In genomic region chr4:141324771-141325191, GRCm38 (mm10) we compare ENCODE assay signal across 12 mouse cellular contexts. TPM values are rescaled to one million over a fixed set of nuclear protein-coding genes. Genes with fewer than 3 reads are reported as not detected.
DNase-seq lines count a peak whose midpoint lies in the region; ATAC-seq lines count a peak whose summit lies in the region.
"Had no signal": no experiment of that assay in that cellular context is flagged by ENCODE, and none has a peak within 500 bp of the region (broad histone marks: within the 10 kb centered on the region; RNA-seq: fewer than 3 reads in every experiment).

No protein-coding gene starts in this region.

- no peaks in the 10 kb centered on the region for H3K36me3 ChIP-seq in hindbrain, embryonic 13.5 days

- H3K27ac ChIP-seq in brown adipose tissue, adult 24 weeks (replicated peaks; ENCODE audit: low read depth, low read length): peak overlapping the region; percentile 58; the same call in 1 of the 2 replicates
- H3K27ac ChIP-seq in hindbrain, embryonic 13.5 days: no peak overlapping the region
- H3K27ac ChIP-seq: layer of hippocampus, adult 2 months had no signal

- no peak overlapping the region for H3K4me3 ChIP-seq in brown adipose tissue, adult 24 weeks (ENCODE audit: insufficient read depth, low read depth, low read length)
- no peak overlapping the region for H3K4me3 ChIP-seq in hindbrain, embryonic 13.5 days
- H3K4me3 ChIP-seq: layer of hippocampus, adult 2 months had no signal

- intact Hi-C loops in gastrocnemius, postnatal 14 days (cut with DNase I; ENCODE audit: low total_unique reads): no loop called here
- intact Hi-C loops in heart, postnatal 36 days (cut with DNase I): loop anchor here (1.0 kb wide), 1 partner anchor 46 kb away; no protein-coding TSS in a partner anchor

- no peaks in the 10 kb centered on the region for H3K27me3 ChIP-seq in hindbrain, embryonic 13.5 days

- WGBS in hindbrain, embryonic 13.5 days: 88% methylated on average over 6 of the region's 6 CpGs

- no peak overlapping the region for H3K9ac ChIP-seq in hindbrain, embryonic 13.5 days
- H3K9ac ChIP-seq: liver, postnatal 0 days had no signal

- no peak for ATAC-seq in hindbrain, embryonic 13.5 days (ENCODE audit: low FRiP score)
- ATAC-seq: CD4-positive, CD25-positive, alpha-beta regulatory T cell, adult 4 months; liver, postnatal 0 days had no signal

- no peaks in the 10 kb centered on the region for H3K9me3 ChIP-seq in hindbrain, embryonic 13.5 days

- DNase-seq in gastrocnemius, postnatal 14 days: peak; percentile 41
- DNase-seq in gastrocnemius, postnatal 10 days: no peak
- DNase-seq in gastrocnemius, postnatal 25 days: peak; percentile 53
- DNase-seq in heart, postnatal 36 days: peak; percentile 34 to 59
- DNase-seq in layer of hippocampus, postnatal 14 days (ENCODE audit: low spot score in 2 of 2): no peak
- DNase-seq in left cerebral cortex, adult 11 months (ENCODE audit: low spot score): no peak
- DNase-seq: liver, postnatal 0 days; right cerebral cortex, postnatal 25 days had no signal

- H3K4me1 ChIP-seq in brown adipose tissue, adult 24 weeks (ENCODE audit: control insufficient read depth, insufficient read depth, insufficient read length, low read length): peaks cover 9% of the 10 kb centered on the region; the same call in 1 of the 2 replicates
- H3K4me1 ChIP-seq in hindbrain, embryonic 13.5 days (replicated peaks): 0 out of 2 replicates have a peak, but pooled peaks cover 2% of the 10 kb centered on the region

- no peak overlapping the region for H3K4me2 ChIP-seq in hindbrain, embryonic 13.5 days

RNA-seq across cellular contexts. Expression of gene Epha2, which starts 23.7 kb away (rescaled TPM):
- 1 to 10 TPM; 2.9 to 3.7 TPM for total RNA-seq in gastrocnemius, postnatal 14 days (2021)
- 1 to 10 TPM; 3.9 to 5.9 TPM for total RNA-seq in gastrocnemius, postnatal 10 days (2021)
- polyA plus RNA-seq in brown adipose tissue, adult 24 weeks (2012; ENCODE audit: insufficient read depth, insufficient read length, missing spikeins): 1.6 and 1.7 TPM in 2 replicates
- total RNA-seq in gastrocnemius, postnatal 25 days (2021): 1 to 10 TPM; 1.3 to 2.0 TPM
- 1 to 10 TPM; 5.4 to 7.0 TPM for total RNA-seq in heart, postnatal 36 days (2021)
- total RNA-seq in layer of hippocampus, postnatal 14 days (2021): 1 to 10 TPM; 1.8 to 2.0 TPM
- polyA plus RNA-seq in hindbrain, embryonic 13.5 days (2015; fragmentation: Nextera tagmentation; extraction: Ambion mirVana): 1.5 and 1.8 TPM in 2 replicates

RNA-seq across cellular contexts. Expression of gene Fam131c, which starts 43.2 kb away (rescaled TPM):
- under 1 TPM in 1 of 2 experiments, not detected in 1; 0.25 TPM for total RNA-seq in gastrocnemius, postnatal 14 days (2021)
- under 1 TPM in 1 of 2 experiments, not detected in 1; 0.16 TPM for total RNA-seq in gastrocnemius, postnatal 10 days (2021)
- polyA plus RNA-seq in brown adipose tissue, adult 24 weeks (2012; ENCODE audit: insufficient read depth, insufficient read length, missing spikeins): 1.3 TPM in 1 of 2 replicates, not detected in the other
- under 1 TPM in 1 of 2 experiments, not detected in 1; 0.29 TPM for total RNA-seq in gastrocnemius, postnatal 25 days (2021)
- total RNA-seq in heart, postnatal 36 days (2021): 1 to 10 TPM; 1.6 to 1.7 TPM
- total RNA-seq in layer of hippocampus, postnatal 14 days (2021): 1 to 10 TPM; 5.0 to 6.6 TPM
- 11.7 and 12.7 TPM in 2 replicates for polyA plus RNA-seq in hindbrain, embryonic 13.5 days (2015; fragmentation: Nextera tagmentation; extraction: Ambion mirVana)
- polyA plus RNA-seq: CD4-positive, CD25-positive, alpha-beta regulatory T cell, adult 4 months had no signal

Comparison
In these comparisons a context has a peak if more than half of its experiments do, and no peak if none do; other contexts are left out.
1. DNase-seq: peak in gastrocnemius, postnatal 14 days (single experiment), gastrocnemius, postnatal 25 days (single experiment) and heart, postnatal 36 days (2 of 2); none in gastrocnemius, postnatal 10 days (single experiment), layer of hippocampus, postnatal 14 days (0 of 2) and left cerebral cortex, adult 11 months (single experiment).